Mouse (Mus musculus) central nervous system, embryonic 14 days (tissue): ENCODE data around the gene Acta1. TPM values are rescaled to one million over a fixed set of nuclear protein-coding genes. Genes with fewer than 3 reads are reported as not detected.

ENCODE experiments used
- polyA plus RNA-seq: library from polyadenylated mRNA; depleted of rRNA; stranded (reverse); fragments of >200 nt; gene quantifications from 2 replicates; pipeline ENCODE4 v1.2.3, GENCODE M21; 2012; rRNA removed

Gene Acta1
- polyA plus RNA-seq: 4.4 and 144 TPM in 2 replicates

GRCm38 (mm10) chr8:123894502-123895097, at the start of gene Acta1:
Acta1 (minus strand) TSS chr8:123894751.

GRCm38 (mm10) chr8:123859648-123860259, 34.8 kb downstream of the Acta1 start, which contains the start of gene Ccsap:
Ccsap (minus strand) TSS chr8:123860209.

Other genes with a start within 250 kb of the Acta1 start
- gene Rhou, start 240.8 kb downstream of the Acta1 start, polyA plus RNA-seq: 20.4 and 23.8 TPM in 2 replicates
- 44.3 and 46.5 TPM in 2 replicates for gene Rab4a, start 88.8 kb downstream of the Acta1 start, polyA plus RNA-seq
- 6.8 and 8.1 TPM in 2 replicates for gene Ccsap, start 34.5 kb downstream of the Acta1 start, polyA plus RNA-seq
- gene Nup133, start 54.5 kb upstream of the Acta1 start, polyA plus RNA-seq: 24.1 and 26.7 TPM in 2 replicates
- gene Abcb10, start 88.4 kb upstream of the Acta1 start, polyA plus RNA-seq: 15.6 and 16.7 TPM in 2 replicates
- gene Taf5l, start 126.6 kb upstream of the Acta1 start, polyA plus RNA-seq: 28.0 and 28.2 TPM in 2 replicates
- gene Urb2, start 126.8 kb upstream of the Acta1 start, polyA plus RNA-seq: 8.2 and 8.6 TPM in 2 replicates